Mouse (Mus musculus): ENCODE results near the gene Zfp866.

DNA sequence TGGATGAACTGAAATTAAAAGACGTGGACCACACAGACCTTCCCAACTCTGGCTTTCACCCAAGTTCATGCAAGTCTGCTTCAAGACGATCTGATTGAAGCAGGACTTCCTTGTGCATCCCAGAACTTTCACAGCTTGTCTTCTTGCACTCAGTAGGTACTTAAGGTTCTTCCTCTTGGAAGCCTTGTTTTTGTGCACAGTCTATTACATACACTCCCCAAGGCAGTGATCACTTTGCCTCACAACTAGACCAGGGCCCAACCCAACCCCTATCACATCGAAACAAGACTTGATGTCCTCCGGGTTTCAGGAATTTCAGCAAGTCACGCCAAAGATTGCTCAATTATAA is 73.8 kb downstream of the Zfp866 start:
- TF ChIP-seq CHD1 (IDR thresholded peaks at IDR 0.05; ENCODE audit: low read depth, low read length) (no peak), MAX (IDR thresholded peaks at IDR 0.05; ENCODE audit: low read length) (no peak), CTCF (IDR thresholded peaks at IDR 0.05 in 2 of 3, conservative IDR thresholded peaks at IDR 0.05 in 1 of 3; ENCODE audit: control insufficient read depth in 1 of 3, insufficient read depth in 1 of 3, low read depth in 2 of 3, low read length in 3 of 3, poor library complexity in 1 of 3, severe bottlenecking in 1 of 3) (no peak), MYC (IDR thresholded peaks at IDR 0.05; ENCODE audit: low read depth, low read length) (no peak), POLR2A (IDR thresholded peaks at IDR 0.05; ENCODE audit: control insufficient read depth in 1 of 2, insufficient read depth in 1 of 2, low read depth in 1 of 2, low read length in 2 of 2, poor library complexity in 1 of 2) (no peak), SIN3A (IDR thresholded peaks at IDR 0.05; ENCODE audit: low read length) (no peak; the same call in 1 of the 2 replicates)

All from MEL (cell line).